Mouse (Mus musculus) CD4-positive helper T cell, adult 2 months (primary cell): ENCODE data around the gene Tmigd3.
"Not testable (repeated sequence)": the region's sequence is repeated elsewhere in the genome, so short reads cannot be mapped to it uniquely, and the experiment has no call there.

Experiments
- DNase-seq: peaks from one replicate; pipeline ENCODE4 v3.0.0-alpha.2; 2012; ENCODE audit warnings: low read depth, missing footprints, low spot score

Gene Tmigd3

DNA sequence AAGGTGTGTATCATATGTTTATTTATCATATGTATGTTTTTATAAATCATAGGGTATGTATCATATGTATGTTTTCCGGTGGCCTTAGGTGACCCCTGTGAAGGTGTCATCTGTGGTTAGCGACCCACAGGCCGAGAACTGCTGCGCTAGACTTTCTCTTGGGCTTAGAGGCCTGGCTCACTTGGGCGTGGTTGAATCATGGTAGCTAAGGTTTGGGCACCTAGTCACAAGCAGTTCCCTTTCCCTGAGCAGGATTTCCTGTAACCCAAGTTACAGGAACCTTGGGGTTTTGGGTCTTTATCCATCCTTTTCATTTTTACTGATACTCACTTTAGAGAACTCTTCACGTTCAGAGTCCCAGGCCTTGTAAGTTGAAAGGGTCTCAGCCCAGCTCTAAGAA lies 29.6 kb downstream of the Tmigd3 start:
- DNase-seq, result peak; percentile 50

DNA sequence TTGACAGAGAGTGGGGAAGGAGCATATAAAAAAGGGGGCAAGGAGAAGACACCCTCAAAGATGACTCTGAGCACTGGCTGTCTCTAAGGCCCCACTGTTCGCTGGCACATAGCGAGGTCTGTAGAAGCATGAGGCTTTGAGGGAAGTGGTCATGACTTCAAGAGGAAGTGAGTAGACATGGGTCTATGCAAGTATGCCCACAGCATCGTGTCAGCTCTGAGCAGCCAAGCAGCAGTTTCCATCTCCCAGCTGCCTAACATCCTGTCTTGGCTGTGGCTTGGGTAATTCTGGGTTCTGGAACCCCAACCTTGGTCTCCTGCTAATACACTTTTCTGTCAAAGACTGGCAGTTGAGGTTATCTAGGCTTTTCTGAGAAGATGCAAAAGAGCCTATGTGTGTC lies 30.0 kb downstream of the Tmigd3 start:
- DNase-seq, result peak; percentile 49

DNA sequence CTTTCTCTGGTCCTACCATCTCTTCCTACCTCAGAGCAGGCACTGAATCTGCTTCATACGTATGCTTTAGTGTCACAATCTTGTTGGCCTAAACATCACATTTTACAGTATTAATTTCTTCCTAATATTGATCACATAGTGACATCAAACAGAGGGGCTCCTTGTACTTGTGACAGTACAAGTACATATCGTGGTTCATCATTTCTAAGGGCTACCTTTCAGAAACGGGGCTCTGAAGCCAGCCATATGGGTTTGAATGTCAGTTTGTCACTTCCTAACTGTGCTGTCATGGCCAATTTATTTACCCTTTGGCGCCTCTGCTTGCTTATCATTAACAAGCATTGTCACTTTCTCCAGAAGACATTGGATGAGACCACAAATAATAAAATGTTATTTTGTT lies 30.8 kb downstream of the Tmigd3 start:
- DNase-seq, result no peak

DNA sequence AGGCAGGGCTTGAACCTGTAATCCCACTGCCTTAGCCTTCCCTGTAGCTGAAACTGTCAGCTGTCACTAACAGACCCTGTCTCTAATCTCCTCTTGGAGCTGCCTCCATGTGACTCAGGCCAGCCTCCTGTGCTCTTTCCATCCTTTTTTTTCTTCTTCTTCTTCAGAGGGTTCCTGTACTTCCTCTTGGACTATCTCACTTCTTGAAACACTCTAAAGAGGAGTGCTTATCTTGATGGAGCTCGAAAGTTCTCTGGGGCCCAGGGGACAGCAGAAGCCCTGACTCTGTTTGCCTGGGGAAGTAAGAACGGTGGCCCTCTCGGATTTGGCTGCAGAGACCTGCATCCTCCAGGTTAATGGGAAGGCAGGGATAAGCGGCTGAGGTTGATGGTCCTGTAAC lies 33.5 kb downstream of the Tmigd3 start:
- DNase-seq, result no peak

DNA sequence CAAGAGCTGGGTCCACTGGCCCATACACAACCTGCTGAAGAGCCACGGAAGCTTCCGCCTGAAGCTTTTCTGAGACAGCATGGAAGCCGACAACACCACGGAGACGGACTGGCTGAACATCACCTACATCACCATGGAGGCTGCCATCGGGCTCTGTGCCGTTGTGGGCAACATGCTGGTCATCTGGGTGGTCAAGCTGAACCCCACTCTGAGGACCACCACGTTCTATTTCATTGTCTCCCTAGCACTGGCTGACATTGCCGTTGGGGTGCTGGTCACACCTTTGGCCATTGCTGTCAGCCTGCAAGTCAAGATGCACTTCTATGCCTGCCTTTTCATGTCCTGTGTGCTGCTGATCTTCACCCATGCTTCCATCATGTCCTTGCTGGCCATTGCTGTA lies 34.0 kb downstream of the Tmigd3 start:
- no peak for DNase-seq

DNA sequence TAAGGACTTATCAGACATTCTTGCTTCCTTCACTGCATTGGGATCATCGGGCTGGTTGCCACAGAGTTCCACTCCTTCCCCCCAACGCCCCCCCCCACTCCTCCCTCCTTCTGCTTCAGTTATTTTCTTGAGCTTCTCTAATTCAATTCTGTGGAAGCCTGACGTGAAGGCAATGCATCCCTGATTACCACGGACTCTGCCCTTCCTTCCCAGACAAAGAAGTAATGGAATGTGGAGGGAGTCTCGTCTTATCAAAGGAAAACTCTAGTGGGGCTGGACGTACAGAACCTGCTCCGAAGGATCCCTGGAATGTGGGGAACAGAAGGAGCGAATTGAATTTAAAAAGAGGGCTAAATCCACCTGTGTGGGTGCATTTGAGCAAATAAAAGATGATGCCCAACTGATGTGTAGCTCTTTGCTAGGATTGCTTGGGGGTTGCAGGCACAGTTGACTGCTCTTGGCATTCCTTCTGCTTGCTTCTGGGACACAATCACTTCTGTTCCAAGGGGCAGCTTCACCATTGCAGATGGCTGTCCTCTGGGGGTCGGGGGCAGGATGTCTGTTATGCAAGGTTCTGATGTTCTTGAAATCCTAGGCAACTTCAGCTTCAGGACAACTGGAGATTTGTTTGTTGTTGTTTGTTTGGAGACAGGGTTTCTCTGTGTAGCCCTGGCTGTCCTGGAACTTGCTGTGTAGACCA lies 37.4 kb downstream of the Tmigd3 start:
- DNase-seq, result no peak

DNA sequence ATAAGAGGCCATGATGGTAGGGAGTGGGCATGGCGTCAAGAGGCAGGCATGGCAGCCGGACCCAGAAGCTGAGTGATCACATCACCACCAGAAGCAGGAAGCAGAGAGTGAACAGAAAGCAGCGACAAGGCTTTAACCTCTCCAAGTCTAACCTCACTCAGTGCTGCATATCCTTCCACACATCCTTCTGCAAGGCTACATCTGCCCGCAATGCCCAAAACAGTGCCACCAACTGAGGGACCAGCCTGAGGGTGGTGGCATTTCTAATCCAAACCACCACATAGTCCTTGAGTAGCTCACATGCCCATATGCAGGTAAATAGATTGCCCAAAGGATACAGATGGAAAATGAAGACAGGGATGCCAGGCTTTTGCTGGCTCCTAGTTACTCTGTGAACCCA lies 38.3 kb downstream of the Tmigd3 start:
- no peak for DNase-seq

DNA sequence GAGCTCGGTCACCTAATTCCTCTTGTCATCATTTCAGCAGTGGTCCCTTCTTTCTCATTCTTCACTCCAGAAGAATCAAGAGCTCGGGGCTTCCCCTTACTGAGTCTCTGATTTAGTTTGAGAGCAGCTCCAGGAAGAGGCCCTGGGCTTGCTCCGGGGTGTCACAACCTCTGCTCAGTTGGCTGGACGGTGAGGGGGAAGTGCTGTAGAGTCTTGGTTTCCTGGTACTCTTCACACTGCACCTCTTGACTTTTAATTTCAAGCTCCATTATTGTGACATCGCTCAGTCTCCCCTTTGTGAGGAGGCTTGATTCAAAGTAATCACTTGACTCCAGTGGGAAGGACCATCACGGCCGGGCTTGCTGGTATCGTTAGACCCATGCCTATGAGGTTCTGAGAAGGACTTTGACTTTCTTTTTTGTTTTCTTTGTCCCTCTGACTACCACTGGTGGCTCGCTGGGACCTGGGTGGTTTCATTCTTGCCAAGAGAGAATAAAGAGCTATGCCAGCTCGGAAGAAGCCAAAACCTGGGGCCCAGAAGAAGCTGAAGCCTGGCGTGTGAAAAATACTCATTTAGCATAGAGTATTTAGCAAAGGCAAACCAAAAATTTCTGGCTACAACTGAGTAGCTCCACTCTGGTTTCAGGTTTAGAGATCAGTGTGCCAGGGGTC lies 40.0 kb downstream of the Tmigd3 start:
- DNase-seq, result peak; percentile 62

DNA sequence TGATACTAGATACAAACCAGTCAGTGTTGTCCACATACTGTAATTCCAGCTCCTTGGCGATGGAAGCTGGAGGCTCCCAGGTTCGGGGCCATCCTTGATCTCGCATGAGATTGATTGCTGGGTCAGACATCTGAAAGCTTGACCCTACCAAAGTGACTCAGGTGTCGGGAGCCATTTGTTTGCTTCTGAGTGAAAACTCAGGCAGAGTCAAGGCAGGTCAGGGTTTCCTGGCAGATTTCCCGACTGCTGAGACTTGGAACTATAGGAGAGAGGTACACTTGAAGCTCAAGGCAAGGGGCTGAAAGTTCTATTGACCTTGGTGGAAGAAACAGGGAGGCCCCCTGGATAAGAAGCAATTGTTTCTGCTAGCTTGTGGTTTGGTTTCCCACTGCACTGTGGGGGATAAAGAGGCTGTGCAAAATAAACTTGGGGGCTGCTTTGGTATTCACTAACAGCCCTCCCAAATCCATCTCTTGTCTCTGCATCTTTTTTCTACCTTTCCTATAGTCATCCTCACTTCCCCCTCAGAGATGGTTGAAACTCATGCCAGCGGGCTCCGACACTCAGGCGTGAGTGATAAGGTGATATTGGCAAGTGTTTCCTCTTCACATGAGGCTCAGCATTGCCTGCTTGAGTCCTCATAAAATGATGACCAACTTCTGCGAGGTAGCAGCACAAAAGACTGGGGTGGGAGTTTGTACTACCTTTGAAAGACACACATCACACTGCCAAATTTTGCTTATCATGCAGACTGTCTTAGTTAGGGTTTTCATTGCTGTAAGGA lies 41.6 kb downstream of the Tmigd3 start:
- no peak for DNase-seq

DNA sequence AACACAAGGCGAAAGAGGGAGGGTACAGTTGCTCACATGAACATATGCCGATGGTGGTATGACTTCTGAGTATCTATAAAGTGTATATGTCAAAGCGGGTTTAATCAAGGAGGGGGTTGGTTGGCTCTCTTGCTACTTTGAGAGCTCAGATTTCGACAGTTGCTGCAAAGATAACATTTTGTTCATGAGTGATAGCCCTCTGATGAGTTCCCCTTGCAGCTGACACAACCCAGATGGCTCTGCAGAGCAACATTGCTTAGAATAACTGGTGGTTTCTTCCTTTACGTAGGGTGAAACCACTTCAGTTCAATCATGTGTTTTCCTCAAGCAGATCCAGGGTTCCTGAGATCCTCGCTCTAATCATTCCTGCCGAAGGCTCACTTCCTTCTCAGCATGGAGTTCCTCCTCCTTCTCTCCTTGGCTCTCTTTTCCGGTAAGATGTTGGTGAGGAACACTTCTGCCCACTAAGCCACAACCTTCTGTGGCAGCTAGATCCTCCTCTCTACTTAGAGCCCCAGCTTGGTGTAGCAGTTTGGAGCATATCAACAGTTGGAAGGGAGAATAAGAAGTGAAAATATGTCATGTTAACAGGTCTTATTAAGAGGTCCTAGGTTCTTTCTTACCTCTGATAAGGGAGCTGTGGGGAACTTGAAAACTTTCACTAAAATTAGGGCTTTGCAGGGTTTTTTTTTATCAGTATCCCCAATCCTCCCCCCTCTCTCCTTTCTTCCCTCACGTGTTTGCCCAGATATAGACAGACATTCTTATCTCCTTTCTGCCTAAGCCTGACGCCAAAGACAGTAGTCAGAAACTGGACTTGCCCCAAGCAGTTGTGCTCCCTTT lies 43.4 kb downstream of the Tmigd3 start:
- DNase-seq, result no peak

DNA sequence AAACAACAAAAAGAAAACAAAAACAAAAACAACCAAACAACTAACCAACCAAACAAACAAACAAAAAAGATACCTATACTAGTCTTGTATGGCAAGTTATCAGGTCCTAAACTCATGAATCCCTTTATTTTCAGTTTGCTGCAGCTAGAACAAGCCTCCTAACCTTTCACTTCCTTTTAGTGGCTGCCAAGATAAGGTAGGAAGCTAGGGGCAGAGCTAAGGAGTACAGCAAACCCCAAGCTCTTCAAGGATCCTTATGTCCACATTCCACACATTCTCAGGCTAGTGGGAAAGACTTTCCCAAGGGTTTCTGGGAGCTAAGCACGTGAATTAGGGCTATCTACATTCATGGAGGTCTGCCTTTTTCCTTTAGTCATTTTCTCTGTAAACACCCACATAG lies 44.6 kb downstream of the Tmigd3 start:
- DNase-seq, result no peak

DNA sequence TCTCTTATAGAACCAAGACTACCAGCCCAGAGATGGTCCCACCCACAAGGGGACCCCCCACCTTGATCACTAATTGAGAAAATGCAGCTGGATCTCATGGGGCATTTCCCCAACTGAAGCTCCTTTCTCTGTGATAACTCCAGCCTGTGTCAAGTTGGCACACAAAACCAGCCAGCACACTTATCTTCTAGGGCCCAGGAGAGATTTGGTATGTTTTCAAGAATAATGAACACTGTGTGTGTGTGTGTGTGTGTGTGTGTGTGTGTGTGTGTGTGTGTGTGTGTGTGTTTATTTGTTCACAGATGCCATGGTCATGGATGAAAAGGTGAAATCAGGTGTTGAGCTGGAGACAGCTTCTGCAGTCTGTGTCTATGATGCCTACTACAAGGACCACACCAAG lies 45.8 kb downstream of the Tmigd3 start:
- not testable (repeated sequence) for DNase-seq

DNA sequence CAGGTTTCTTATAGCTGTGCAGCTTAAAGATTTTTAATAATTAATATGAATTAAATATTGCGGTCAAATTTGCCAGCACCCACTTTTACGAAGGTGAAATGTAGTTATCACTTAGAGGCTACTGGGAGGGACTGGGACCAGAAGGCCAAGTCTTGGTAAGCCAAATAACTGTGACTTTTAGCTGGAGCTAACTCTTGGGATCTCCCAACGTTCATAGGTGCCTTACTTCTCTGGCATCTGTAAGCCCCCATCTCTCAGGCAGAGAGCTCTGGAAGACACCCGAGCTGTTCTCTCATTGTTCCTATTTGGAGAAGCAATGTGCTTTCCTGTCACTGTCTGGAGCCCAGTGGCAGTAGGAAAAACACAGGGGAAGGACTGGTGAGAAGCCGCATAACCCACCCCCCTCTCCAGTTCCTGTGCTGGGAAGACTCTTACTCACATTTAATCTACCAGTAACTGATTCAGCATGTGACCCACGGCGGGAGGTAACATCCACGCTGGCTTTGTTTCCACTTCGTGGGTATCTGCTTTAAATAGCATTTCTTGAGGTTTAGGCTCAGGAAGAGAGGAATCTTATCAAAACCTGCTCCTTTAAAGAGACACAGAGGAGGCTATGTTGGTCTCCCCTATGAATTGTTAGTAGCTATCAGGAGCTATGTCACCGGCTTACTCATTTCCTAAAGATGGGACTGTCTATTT lies 47.1 kb downstream of the Tmigd3 start:
- no peak for DNase-seq

DNA sequence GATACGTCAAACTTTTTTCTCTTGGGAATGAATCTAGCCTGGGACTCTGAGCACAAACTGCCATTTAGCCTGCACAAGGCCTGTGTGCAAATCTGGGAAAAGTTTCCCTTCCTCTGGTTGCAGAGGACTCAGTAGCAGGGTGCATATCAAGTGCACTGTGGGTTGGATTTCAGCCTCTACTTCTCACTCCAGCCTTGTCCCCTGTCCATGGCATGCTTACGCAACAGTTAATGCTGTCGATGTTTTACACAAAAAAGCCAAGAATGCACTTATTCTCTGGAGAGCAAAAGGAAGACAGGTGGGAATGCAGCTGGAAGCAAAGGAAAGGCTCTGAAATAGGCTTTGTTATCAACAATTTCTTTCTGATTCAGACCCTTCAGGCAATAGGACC lies 47.6 kb downstream of the Tmigd3 start:
- DNase-seq, result no peak

DNA sequence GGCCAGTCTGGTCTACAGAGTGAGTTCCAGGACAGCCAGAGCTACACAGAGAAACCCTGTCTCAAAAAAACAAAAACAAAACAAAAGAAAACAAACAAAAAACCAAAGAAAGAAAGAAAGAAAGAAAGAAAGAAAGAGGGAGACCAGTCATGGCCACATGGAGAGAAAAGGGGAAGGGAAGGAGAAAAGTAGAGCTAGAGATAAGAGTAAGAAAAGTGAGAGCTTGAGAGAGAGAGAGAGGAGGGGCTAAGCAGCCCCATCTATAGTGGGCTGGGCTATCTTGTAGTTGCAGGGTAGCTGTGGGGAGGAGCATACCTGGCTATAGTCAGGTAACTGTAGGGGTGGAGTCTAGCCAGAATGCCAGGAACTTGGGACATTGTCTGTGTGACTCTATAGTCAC lies 50.0 kb downstream of the Tmigd3 start:
- DNase-seq, result not testable (repeated sequence)

DNA sequence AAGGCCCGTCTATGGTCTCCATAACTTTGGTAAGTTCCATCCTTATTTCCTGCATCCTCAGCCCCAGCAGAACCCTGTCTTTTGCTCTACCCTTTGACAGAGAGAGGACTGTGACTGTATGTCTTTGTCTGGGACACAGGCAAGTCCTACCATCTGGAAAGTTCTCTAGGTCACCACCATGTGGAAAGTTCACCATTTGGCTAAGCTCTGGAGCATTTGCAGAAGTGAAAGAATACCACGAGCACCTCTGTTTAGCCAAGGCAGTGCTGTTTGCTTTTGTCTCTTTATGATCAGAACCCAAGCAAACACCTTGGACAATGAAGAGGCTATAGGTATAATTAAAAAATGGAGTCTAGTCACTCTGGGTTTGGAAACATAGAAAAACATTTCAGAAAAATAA lies 51.3 kb downstream of the Tmigd3 start:
- DNase-seq, result no peak

DNA sequence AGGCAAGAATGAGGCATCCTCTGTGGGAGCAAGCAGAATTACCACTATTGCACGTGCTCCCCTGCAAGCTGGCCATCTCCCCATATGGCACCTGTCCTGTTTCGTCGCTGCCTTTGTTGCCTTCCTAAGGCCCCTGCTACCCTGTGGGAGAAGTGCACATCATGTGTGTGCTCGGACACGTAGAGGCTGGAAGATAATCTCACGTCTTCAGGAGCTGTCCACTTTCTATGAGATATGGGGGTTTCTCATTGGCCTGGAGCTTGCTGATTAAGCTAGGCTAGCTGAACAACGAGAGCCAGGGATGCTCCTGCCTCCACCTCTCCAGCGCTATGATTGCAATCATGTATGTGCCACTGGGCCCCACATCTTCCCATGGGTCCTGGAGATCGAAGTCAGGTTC lies 53.9 kb downstream of the Tmigd3 start:
- no peak for DNase-seq

DNA sequence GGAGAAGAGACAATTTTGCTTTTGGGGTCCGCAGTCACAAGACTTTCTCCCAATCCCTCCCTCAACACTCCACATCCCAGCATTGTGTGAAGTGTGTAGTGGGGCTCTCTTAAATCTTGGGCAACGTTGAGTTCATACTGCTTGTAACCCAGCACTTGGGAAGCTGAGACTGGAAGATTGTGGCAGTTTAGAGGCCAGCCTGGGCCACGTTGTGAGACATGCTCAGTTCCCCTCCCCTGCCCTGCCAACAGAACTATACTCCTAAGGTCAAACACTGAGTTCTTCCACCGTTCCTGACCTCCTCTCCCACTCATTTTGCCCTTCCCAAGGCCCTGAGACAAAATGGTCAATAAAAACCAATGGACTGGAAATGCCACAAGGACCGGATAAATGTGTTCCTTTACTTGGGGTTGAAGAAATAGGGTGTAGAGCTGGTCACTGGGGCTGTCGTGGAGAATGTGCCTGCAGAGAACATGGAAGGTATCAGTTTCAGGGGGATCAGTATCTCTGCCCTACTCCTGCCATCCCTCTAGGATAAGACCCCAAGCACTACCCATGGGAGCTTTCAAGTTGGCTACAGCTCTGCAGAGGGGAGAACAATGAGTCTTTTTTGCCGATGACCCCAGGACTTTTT lies 57.0 kb downstream of the Tmigd3 start:
- no peak for DNase-seq

DNA sequence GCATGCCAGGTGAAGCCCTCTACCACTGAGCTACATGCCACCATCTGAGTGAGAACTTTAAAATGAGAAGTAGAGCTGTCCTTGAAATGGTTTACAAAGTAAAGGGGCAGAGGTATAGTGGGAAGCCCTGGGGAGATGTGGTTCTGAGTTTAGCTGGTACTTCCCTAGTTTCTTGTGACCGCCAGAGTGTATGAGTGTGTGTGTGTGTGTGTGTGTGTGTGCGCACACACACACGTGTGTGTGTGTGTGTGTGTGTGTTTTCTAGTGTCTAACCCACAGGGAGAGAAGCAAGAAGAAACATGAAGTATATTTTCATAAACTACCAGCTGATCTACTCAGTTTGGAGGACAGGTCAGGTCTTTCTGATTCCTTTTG lies 57.5 kb downstream of the Tmigd3 start:
- no peak for DNase-seq

DNA sequence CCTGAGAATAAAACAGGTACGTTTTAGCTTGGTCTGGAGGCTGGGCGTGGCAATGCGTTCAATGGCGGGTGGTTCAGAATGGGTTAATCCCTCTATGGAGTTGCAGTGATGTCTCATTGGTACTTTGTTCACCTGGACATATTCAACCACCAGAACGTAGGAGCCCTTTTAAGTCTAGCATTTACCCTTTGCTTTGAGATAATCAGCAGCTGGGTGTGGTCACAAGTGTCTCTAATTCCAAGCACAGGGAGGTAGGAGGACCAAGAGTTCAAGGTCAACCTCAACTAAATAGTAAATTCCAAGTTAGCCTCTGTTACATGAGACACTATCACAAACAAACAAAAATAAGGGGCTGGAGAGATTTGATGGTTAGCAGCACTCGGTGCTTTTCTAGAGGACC lies 58.1 kb downstream of the Tmigd3 start:
- DNase-seq, result no peak

DNA sequence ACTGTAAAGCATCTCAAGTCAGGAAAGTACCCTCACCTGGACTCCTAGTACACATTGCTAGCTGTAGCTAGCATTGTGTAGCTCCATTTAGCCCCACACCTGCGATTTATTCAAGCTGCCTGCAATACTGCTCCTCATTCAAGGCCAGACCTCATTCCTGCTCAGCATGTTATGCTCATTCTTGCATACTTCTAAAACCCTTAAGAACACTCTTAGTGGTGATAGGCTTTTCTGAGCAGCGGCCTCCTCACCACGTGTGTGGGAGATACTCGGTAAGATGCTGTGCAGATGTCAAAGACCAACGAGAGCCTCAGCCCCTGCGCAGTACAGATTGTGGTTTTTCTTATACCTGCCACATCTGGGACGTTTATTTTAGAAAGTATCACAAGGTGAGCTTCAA lies 59.1 kb downstream of the Tmigd3 start:
- no peak for DNase-seq
